Mouse (Mus musculus) midbrain, embryonic 14.5 days (tissue): Measurements from ENCODE around the gene Itpka. TPM values are rescaled to one million over a fixed set of nuclear protein-coding genes. Genes with fewer than 3 reads are reported as not detected.

ENCODE experiments used
- ATAC-seq: fragments of 200-750 bp; cut with Nextera tagmentation; 2 replicates; pipeline ENCODE4 v1.8.0; 2017; ENCODE audit warnings: moderate number of reproducible peaks, moderate library complexity; ENCODE audit not compliant: low FRiP score, low TSS enrichment
- DNase-seq: peaks from one replicate; pipeline ENCODE4 v3.0.0-alpha.2; 2015
- H3K27ac ChIP-seq: fragments of 300-500 bp; sonication (generic); replicated peaks from 2 replicates; pipeline ENCODE4 v1.5.1; 2014; ENCODE audit warnings: mild to moderate bottlenecking, low read depth, low read length, moderate library complexity
- H3K27me3 ChIP-seq: fragments of 300-500 bp; sonication (generic); 2 replicates; pipeline ENCODE4 v1.6.1; 2014; ENCODE audit warnings: low read length, control low read depth, mixed read lengths; ENCODE audit not compliant: control insufficient read depth, insufficient read depth
- H3K36me3 ChIP-seq: fragments of 300-500 bp; sonication (generic); 2 replicates; pipeline ENCODE4 v1.6.1; 2014; ENCODE audit warnings: low read length, control low read depth; ENCODE audit not compliant: control insufficient read depth, insufficient read depth
- H3K4me1 ChIP-seq: fragments of 300-500 bp; sonication (generic); 2 replicates; pipeline ENCODE4 v1.6.1; 2014; ENCODE audit warnings: mild to moderate bottlenecking, antibody characterized with exemption, low read length, control low read depth; ENCODE audit not compliant: control insufficient read depth, insufficient read depth
- H3K4me2 ChIP-seq: fragments of 300-500 bp; sonication (generic); 2 replicates; pipeline ENCODE4 v1.6.1; 2014; ENCODE audit warnings: mild to moderate bottlenecking, low read length, moderate library complexity
- H3K4me3 ChIP-seq: fragments of 300-500 bp; sonication (generic); replicated peaks from 2 replicates; pipeline ENCODE4 v1.5.1; 2014; ENCODE audit warnings: low read depth, low read length
- H3K9ac ChIP-seq: fragments of 300-500 bp; sonication (generic); replicated peaks from 2 replicates; pipeline ENCODE4 v1.6.1; 2014; ENCODE audit warnings: mild to moderate bottlenecking, low read length, moderate library complexity
- H3K9me3 ChIP-seq: fragments of 300-500 bp; sonication (generic); 2 replicates; pipeline ENCODE4 v1.6.1; 2016; ENCODE audit warnings: low read length, control low read depth, mixed read lengths; ENCODE audit not compliant: control insufficient read depth
- WGBS: fragments of 180-500 bp; shearing (Covaris S2); extraction: QIAGEN DNeasy Blood & Tissue Kit; methylation state at CpG from one replicate; pipeline ENCODE4 v1.1.7; 2014; 5-methylcytosine and 5-hydroxymethylcytosine counted together
- polyA plus RNA-seq: library from polyadenylated mRNA; unstranded; fragments of >200 nt; fragmentation: Nextera tagmentation; extraction: Ambion mirVana; gene quantifications from 2 replicates; pipeline ENCODE4 v1.2.1, GENCODE M21; 2014

The Itpka gene
- polyA plus RNA-seq, 1 experiment from 2014 or later: 0.18 TPM

- no peaks in the 10 kb centered on the region for H3K27me3 ChIP-seq
- no peak overlapping the region for H3K4me2 ChIP-seq
- DNase-seq: no peak
- peaks cover 83% of the 10 kb centered on the region for H3K36me3 ChIP-seq
- no peak overlapping the region for H3K4me3 ChIP-seq
- no peaks in the 10 kb centered on the region for H3K9me3 ChIP-seq
- no peak overlapping the region for H3K27ac ChIP-seq
- H3K4me1 ChIP-seq: no peaks in the 10 kb centered on the region
- no peak for ATAC-seq
- whole genome bisulfite sequencing: 95% methylated on average over 8 of the region's 8 CpGs
- no peak overlapping the region for H3K9ac ChIP-seq
Observed at GRCm38 (mm10) chr2:119721070-119721469, 21.1 kb upstream of the Itpka start.

GRCm38 (mm10) chr2:119727762-119728416 is 14.2 kb upstream of the Itpka start:
- no peaks in the 10 kb centered on the region for H3K27me3 ChIP-seq
- DNase-seq: no peak
- 89% methylated on average over 3 of the region's 3 CpGs for WGBS
- H3K9me3 ChIP-seq: no peaks in the 10 kb centered on the region
- ATAC-seq: no peak
- H3K27ac ChIP-seq: no peak overlapping the region
- H3K9ac ChIP-seq: no peak overlapping the region
- no peak overlapping the region for H3K4me3 ChIP-seq
- no peaks in the 10 kb centered on the region for H3K4me1 ChIP-seq
- H3K4me2 ChIP-seq: no peak overlapping the region
- peaks cover 96% of the 10 kb centered on the region for H3K36me3 ChIP-seq

- Histone ChIP-seq H3K9me3 (no peaks in the 10 kb centered on the region), H3K27me3 (no peaks in the 10 kb centered on the region), H3K27ac (no peak overlapping the region), H3K4me2 (no peak overlapping the region), H3K9ac (no peak overlapping the region), H3K36me3 (peaks cover 97% of the 10 kb centered on the region), H3K4me3 (no peak overlapping the region), H3K4me1 (no peaks in the 10 kb centered on the region)
- no peak for DNase-seq
- no peak for ATAC-seq
- WGBS: 96% methylated on average over 4 of the region's 4 CpGs
Observed at GRCm38 (mm10) chr2:119730735-119731134, 11.4 kb upstream of the Itpka start.

GRCm38 (mm10) chr2:119737124-119737523 is 5.0 kb upstream of the Itpka start:
- Histone ChIP-seq H3K27ac (no peak overlapping the region), H3K4me2 (no peak overlapping the region), H3K9me3 (no peaks in the 10 kb centered on the region), H3K36me3 (peaks cover 35% of the 10 kb centered on the region), H3K4me1 (peaks cover 9% of the 10 kb centered on the region; the same call in 1 of the 2 replicates), H3K9ac (no peak overlapping the region), H3K27me3 (peaks cover 3% of the 10 kb centered on the region), H3K4me3 (no peak overlapping the region)
- WGBS: 25% methylated on average over 12 of the region's 12 CpGs
- DNase-seq: peak; percentile 8
- ATAC-seq: no peak

GRCm38 (mm10) chr2:119740567-119740966 is 1.6 kb upstream of the Itpka start:
- DNase-seq (no peak), ATAC-seq (no peak)
- Histone ChIP-seq H3K27me3 (peaks cover 33% of the 10 kb centered on the region), H3K4me2 (no peak overlapping the region), H3K4me3 (no peak overlapping the region), H3K36me3 (0 out of 2 replicates have a peak, but pooled peaks cover 3% of the 10 kb centered on the region), H3K27ac (no peak overlapping the region), H3K9me3 (no peaks in the 10 kb centered on the region), H3K9ac (no peak overlapping the region), H3K4me1 (peaks cover 20% of the 10 kb centered on the region; the same call in 1 of the 2 replicates)
- 12% methylated on average over 2 of the region's 2 CpGs for WGBS

GRCm38 (mm10) chr2:119742461-119743175 is 481 bp downstream of the Itpka start:
- peak; percentile 44 for ATAC-seq

GRCm38 (mm10) chr2:119743176-119743807 is 1.2 kb downstream of the Itpka start:
- Histone ChIP-seq H3K27ac (no peak overlapping the region), H3K9me3 (no peaks in the 10 kb centered on the region), H3K4me2 (peak overlapping the region; percentile 96), H3K36me3 (no peaks in the 10 kb centered on the region), H3K4me1 (peaks cover 20% of the 10 kb centered on the region; the same call in 1 of the 2 replicates), H3K4me3 (peak overlapping the region; percentile 51), H3K9ac (peak overlapping the region; percentile 40; the same call in 1 of the 2 replicates), H3K27me3 (peaks cover 38% of the 10 kb centered on the region)
- WGBS: 9% methylated on average over 27 of the region's 31 CpGs
- DNase-seq: no peak
- peak; percentile 12; the same call in 1 of the 2 replicates for ATAC-seq

More at GRCm38 (mm10) chr2:119742461-119743175, 481 bp downstream of the Itpka start:
- H3K36me3 ChIP-seq: no peaks in the 10 kb centered on the region
- under 1% methylated on average over 70 of the region's 70 CpGs for WGBS
- no peak overlapping the region for H3K27ac ChIP-seq
- H3K27me3 ChIP-seq: peaks cover 38% of the 10 kb centered on the region
- H3K4me2 ChIP-seq: peak overlapping the region; percentile 96
- H3K9ac ChIP-seq: peak overlapping the region; percentile 40; the same call in 1 of the 2 replicates
- H3K4me1 ChIP-seq: peaks cover 20% of the 10 kb centered on the region; the same call in 1 of the 2 replicates
- H3K9me3 ChIP-seq: no peaks in the 10 kb centered on the region
- DNase-seq: peak; percentile 47
- peak overlapping the region; percentile 51 for H3K4me3 ChIP-seq

GRCm38 (mm10) chr2:119743808-119744162 is 1.6 kb downstream of the Itpka start:
- H3K27ac ChIP-seq: no peak overlapping the region
- no peak for DNase-seq
- WGBS: 5% methylated on average over 22 of the region's 22 CpGs
- no peak for ATAC-seq
- H3K4me3 ChIP-seq: peak overlapping the region; percentile 51; the same call in 1 of the 2 replicates
- no peaks in the 10 kb centered on the region for H3K36me3 ChIP-seq
- H3K4me1 ChIP-seq: peaks cover 20% of the 10 kb centered on the region; the same call in 1 of the 2 replicates
- H3K4me2 ChIP-seq: peak overlapping the region; percentile 34
- H3K27me3 ChIP-seq: peaks cover 38% of the 10 kb centered on the region
- no peaks in the 10 kb centered on the region for H3K9me3 ChIP-seq
- no peak overlapping the region for H3K9ac ChIP-seq
